Mouse (Mus musculus): Measurements from ENCODE around the gene Ms4a4b.
"Not testable (repeated sequence)": the region's sequence is repeated elsewhere in the genome, so short reads cannot be mapped to it uniquely, and the experiment has no call there.

The Ms4a4b gene

GRCm38 (mm10) chr19:11486599-11486998 lies 43.2 kb downstream of the Ms4a4b start:
- no peak for DNase-seq

DNA sequence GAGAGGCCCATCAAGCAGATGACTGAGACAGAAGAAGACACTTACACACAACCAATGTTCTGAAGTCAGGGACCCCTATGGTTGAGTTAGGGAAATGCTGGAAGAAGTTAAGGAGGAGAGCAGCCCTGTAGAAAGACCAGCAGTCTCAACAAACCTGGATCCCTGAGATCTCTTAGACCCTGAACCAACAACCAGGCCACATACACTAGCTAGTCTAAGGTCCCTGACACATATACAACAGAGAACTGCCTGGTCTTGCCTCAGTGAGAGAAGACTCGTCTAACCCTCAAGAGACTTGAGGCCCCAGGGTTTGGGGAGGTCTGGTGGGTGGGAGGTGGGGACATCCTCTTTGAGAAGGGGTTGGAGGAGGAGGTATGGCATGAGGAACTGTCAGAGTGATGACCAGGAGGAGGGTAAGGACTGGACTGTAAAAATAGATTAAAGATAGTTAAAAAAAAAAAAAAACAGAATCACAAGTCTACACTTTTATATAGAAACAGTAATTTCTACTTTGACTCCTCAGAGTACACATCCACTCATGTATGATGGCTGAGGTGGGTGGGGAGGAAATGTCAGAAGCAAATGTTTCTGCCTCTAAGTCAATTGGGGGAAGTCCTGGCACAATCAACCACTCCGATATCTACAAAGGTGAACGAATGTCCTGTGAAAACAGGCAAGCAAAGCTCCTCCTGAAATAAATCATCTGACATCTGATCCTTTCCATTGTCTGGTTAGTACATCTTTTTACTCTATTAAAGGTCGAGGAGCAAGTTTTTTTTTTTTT lies 48.2 kb downstream of the Ms4a4b start:
- DNase-seq = no peak

- no peak for DNase-seq
These were observed 49.3 kb downstream of the Ms4a4b start for GRCm38 (mm10) chr19:11492671-11493070.

DNA sequence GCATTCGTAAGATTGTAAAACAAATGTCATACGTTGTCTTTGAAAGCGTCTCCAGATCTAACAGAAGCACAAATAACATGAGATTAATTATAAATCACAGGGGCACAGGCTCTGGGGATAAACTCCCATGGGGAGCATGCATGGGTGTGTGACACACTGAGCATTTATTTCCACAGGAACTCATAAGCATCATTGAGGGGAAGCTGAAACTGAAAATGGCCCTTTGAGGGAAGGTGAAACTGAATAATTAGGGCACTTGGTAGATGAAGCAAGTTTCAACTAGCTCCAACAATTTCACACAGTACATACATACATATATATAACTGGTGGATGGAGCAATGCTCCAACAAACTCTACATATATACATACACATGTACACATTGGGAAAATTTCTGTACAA lies 51.2 kb downstream of the Ms4a4b start:
- no peak for DNase-seq

DNA sequence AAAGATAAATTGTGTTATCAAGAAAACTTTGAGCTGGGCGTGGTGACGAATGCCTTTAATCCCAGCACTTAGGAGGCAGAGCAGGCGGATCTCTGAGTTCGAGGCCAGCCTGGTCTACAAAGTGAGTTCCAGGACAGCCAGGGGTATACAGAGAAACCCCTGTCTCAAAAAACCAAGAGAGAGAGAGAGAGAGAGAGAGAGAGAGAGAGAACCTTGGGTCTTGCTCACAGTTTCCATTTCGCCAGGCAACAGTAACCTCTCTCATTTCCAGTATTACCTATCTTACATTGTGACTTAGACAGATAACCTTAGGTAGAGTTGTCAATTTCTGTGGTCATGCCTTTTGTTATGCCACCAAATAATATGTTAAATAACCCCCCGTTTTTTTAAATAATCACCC lies 53.0 kb downstream of the Ms4a4b start:
- DNase-seq = no peak

- DNase-seq = not testable (repeated sequence)
These were observed 53.9 kb downstream of the Ms4a4b start for GRCm38 (mm10) chr19:11497300-11497699.

DNA sequence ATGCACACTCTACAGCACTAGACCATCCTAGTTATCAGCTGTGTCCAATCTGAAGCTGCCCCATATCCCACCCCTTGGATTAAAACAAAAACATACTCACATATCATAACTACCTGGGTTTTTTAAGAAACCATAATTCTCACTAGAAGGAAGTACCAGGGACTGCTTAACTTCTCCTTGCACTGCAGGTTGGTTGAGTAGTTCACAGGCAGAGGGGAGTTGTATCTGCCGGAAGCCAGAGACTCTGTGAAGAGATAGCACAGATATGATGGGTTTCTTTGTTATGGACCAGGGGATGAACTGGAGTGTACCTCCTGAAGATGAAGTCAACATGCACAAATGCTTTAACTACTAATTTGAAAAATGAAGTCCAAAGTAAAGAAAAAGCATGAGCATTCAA lies 57.4 kb downstream of the Ms4a4b start:
- DNase-seq = no peak

- no peak for DNase-seq
These were observed 58.0 kb downstream of the Ms4a4b start for GRCm38 (mm10) chr19:11501326-11501725.

DNA sequence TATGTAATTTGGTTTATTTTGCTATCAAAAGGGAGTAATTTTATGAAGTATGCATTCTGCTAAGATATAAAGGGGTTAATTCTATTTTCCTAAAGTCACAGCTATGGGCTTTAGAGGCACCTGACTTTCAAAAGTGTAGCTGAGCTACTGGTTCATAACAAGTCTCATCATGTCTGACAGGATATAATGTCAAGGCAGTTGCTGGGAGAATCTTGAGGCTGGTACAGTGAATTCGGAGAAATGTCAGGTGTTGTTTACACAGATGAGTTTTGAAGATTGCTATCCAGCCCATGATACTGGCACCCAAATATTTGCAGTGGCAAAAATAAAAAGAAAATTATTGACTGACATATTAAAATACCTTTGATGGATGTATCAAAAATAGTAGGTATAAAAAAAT lies 61.5 kb downstream of the Ms4a4b start:
- DNase-seq = no peak

- DNase-seq = no peak
These were observed 70.1 kb downstream of the Ms4a4b start for GRCm38 (mm10) chr19:11513458-11513857.

DNA sequence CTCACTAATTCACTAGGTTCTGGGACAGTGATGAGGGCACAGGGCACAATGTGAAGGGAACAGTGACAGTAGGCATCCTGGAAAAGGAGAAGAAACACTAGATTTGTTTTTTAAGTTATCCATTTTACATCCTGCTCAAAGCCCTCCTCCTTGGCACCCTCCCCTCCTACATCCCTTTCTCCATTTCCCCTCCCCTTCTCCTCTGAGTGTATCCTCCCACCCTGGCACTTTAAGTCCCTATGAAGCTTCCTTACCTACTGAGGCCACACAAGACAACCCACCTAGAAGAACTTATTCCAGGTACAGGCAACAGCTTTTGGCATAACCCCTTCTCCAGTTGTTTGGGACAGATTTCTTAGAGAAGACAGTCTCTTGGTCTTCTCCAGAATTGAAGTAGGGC lies 72.9 kb downstream of the Ms4a4b start, which contains the start of gene Ms4a6b:
TSS of gene Ms4a6b (plus strand) at position 267 of the 400 bp plus-strand sequence.
- no peak for DNase-seq
